Mouse (Mus musculus): Measurements from ENCODE around the gene Obox5.
"Not testable (repeated sequence)": the region's sequence is repeated elsewhere in the genome, so short reads cannot be mapped to it uniquely, and the experiment has no call there.

Obox5 gene

DNA sequence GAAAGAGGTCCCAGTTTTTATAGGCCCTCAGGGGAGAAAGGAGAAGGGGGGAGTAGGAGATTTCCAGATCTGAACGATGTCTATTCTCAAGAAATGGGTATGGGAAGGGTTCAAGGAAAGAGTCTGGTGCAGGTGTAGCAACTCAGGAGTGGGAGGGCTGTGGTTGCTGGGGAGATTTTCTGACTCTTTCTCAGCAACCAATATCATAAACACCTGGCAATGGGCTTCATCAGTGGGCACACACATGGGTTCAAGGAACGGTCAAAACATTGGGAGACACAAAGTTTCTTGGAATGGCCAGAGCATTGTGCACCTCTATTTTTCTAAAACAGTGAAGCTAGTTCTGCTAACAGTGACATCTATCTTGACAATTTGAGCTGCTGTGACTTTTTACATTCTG, at the start of gene Obox5:
Gene Obox5 (plus strand): TSS at position 301 of the 400 bp plus-strand sequence.
- not testable (repeated sequence) for DNase-seq (ENCODE audit: inconsistent ontology term)

- not testable (repeated sequence) for DNase-seq (ENCODE audit: inconsistent ontology term)
These were observed 635 bp upstream of the Obox5 start for GRCm38 (mm10) chr7:15749296-15749695.
